Mouse (Mus musculus) stomach, postnatal 0 days (tissue): Measurements from ENCODE around the gene Capn2. TPM values are rescaled to one million over a fixed set of nuclear protein-coding genes. Genes with fewer than 3 reads are reported as not detected.

Source experiments
- ATAC-seq: fragments of 200-750 bp; cut with Nextera tagmentation; 2 replicates; pipeline ENCODE4 v1.8.0; 2017; ENCODE audit not compliant: low FRiP score, low TSS enrichment
- DNase-seq: peaks from one replicate; pipeline ENCODE4 v3.0.0-alpha.2; 2016; ENCODE audit warnings: low spot score
- H3K27ac ChIP-seq: fragments of 300-500 bp; sonication (generic); replicated peaks from 2 replicates; pipeline ENCODE4 v1.5.1; 2014; ENCODE audit warnings: mild to moderate bottlenecking, control low read depth
- H3K27me3 ChIP-seq: fragments of 300-500 bp; sonication (generic); 2 replicates; pipeline ENCODE4 v1.6.1; 2014; ENCODE audit warnings: low read length; ENCODE audit not compliant: control insufficient read depth, insufficient read depth
- H3K36me3 ChIP-seq: fragments of 300-500 bp; sonication (generic); 2 replicates; pipeline ENCODE4 v1.6.1; 2014; ENCODE audit warnings: low read length, mixed read lengths; ENCODE audit not compliant: control insufficient read depth, insufficient read depth
- H3K4me1 ChIP-seq: fragments of 300-500 bp; sonication (generic); replicated peaks from 2 replicates; pipeline ENCODE4 v1.6.1; 2014; ENCODE audit warnings: antibody characterized with exemption; ENCODE audit not compliant: control insufficient read depth, insufficient read depth
- H3K4me2 ChIP-seq: fragments of 300-500 bp; sonication (generic); replicated peaks from 2 replicates; pipeline ENCODE4 v1.6.1; 2014; ENCODE audit warnings: low read depth, mild to moderate bottlenecking, control low read depth, moderate library complexity
- H3K4me3 ChIP-seq: fragments of 300-500 bp; sonication (generic); 2 replicates; pipeline ENCODE4 v1.5.1; 2014; ENCODE audit warnings: low read depth, low read length, control low read depth
- H3K9ac ChIP-seq: fragments of 300-500 bp; sonication (generic); 2 replicates; pipeline ENCODE4 v1.6.1; 2014; ENCODE audit warnings: mild to moderate bottlenecking, low read length, control low read depth, mixed read lengths
- H3K9me3 ChIP-seq: fragments of 300-500 bp; sonication (generic); 2 replicates; pipeline ENCODE4 v1.6.1; 2016; ENCODE audit warnings: low read length; ENCODE audit not compliant: control insufficient read depth
- CTCF ChIP-seq: IDR thresholded peaks from 2 replicates; pipeline ENCODE4 v1.5.1; 2016; ENCODE audit warnings: antibody characterized with exemption, low read depth, mild to moderate bottlenecking, moderate library complexity
- EP300 ChIP-seq: optimal IDR thresholded peaks from 2 replicates; pipeline ENCODE3; 2016; ENCODE audit warnings: antibody characterized with exemption
- WGBS: fragments of 180-500 bp; shearing (Covaris S2); extraction: QIAGEN DNeasy Blood & Tissue Kit; methylation state at CpG from one replicate; pipeline ENCODE4 v1.1.7; 2014; 5-methylcytosine and 5-hydroxymethylcytosine counted together
- polyA plus RNA-seq: library from polyadenylated mRNA; unstranded; fragments of >200 nt; fragmentation: Nextera tagmentation; extraction: Ambion mirVana; gene quantifications from 2 replicates; pipeline ENCODE4 v1.2.1, GENCODE M21; 2015

Capn2 gene
- polyA plus RNA-seq, 1 experiment from 2014 or later = 55.6 TPM

GRCm38 (mm10) chr1:182509110-182509797 is 8.2 kb downstream of the Capn2 start:
- no peak overlapping the region for H3K4me3 ChIP-seq
- WGBS = 61% methylated on average over 10 of the region's 10 CpGs
- peak; percentile 33 for ATAC-seq
- 0 out of 2 replicates have a peak overlapping the region, but pooled peaks have one; percentile 18 for H3K9ac ChIP-seq
- no peaks in the 10 kb centered on the region for H3K9me3 ChIP-seq
- H3K27me3 ChIP-seq = no peaks in the 10 kb centered on the region
- peak; percentile 62 for DNase-seq
- H3K4me2 ChIP-seq = no peak overlapping the region
- peak overlapping the region; percentile 56; the same call in 1 of the 2 replicates for H3K27ac ChIP-seq
- H3K36me3 ChIP-seq = 0 out of 2 replicates have a peak, but pooled peaks cover 6% of the 10 kb centered on the region
- no peak for TF ChIP-seq EP300
- TF ChIP-seq CTCF = no peak
- H3K4me1 ChIP-seq = peaks cover 11% of the 10 kb centered on the region

GRCm38 (mm10) chr1:182506229-182506986 is 11.0 kb downstream of the Capn2 start:
- DNase-seq (peak; percentile 68), ATAC-seq (peak; percentile 78)
- no peaks in the 10 kb centered on the region for H3K9me3 ChIP-seq
- H3K27me3 ChIP-seq = no peaks in the 10 kb centered on the region
- 0 out of 2 replicates have a peak, but pooled peaks cover 4% of the 10 kb centered on the region for H3K36me3 ChIP-seq
- peak overlapping the region; percentile 93 for H3K27ac ChIP-seq
- 30% methylated on average over 7 of the region's 7 CpGs for WGBS
- H3K4me2 ChIP-seq = peak overlapping the region; percentile 35
- H3K9ac ChIP-seq = peak overlapping the region; percentile 52
- peaks cover 16% of the 10 kb centered on the region for H3K4me1 ChIP-seq
- TF ChIP-seq EP300 (no peak), CTCF (peak; percentile 63)
- no peak overlapping the region for H3K4me3 ChIP-seq

GRCm38 (mm10) chr1:182505291-182505690 is 12.1 kb downstream of the Capn2 start:
- H3K4me3 ChIP-seq = no peak overlapping the region
- ATAC-seq = no peak
- no peak overlapping the region for H3K4me2 ChIP-seq
- no peaks in the 10 kb centered on the region for H3K27me3 ChIP-seq
- H3K4me1 ChIP-seq = peaks cover 16% of the 10 kb centered on the region
- no peak overlapping the region for H3K9ac ChIP-seq
- H3K9me3 ChIP-seq = no peaks in the 10 kb centered on the region
- H3K36me3 ChIP-seq = 0 out of 2 replicates have a peak, but pooled peaks cover 4% of the 10 kb centered on the region
- DNase-seq = no peak
- no peak for TF ChIP-seq EP300
- no peak for TF ChIP-seq CTCF
- WGBS = 78% methylated on average over 3 of the region's 3 CpGs
- H3K27ac ChIP-seq = no peak overlapping the region

- H3K9me3 ChIP-seq = no peaks in the 10 kb centered on the region
- H3K36me3 ChIP-seq = no peaks in the 10 kb centered on the region
- no peaks in the 10 kb centered on the region for H3K27me3 ChIP-seq
- TF ChIP-seq EP300 (no peak), CTCF (no peak)
- no peak overlapping the region; the same call in 1 of the 2 replicates for H3K9ac ChIP-seq
- no peak overlapping the region for H3K4me3 ChIP-seq
- peak overlapping the region; percentile 46; the same call in 1 of the 2 replicates for H3K27ac ChIP-seq
- DNase-seq (peak; percentile 76), ATAC-seq (peak; percentile 72)
- no peak overlapping the region for H3K4me2 ChIP-seq
- WGBS = 10% methylated on average over 4 of the region's 4 CpGs
- H3K4me1 ChIP-seq = peaks cover 16% of the 10 kb centered on the region
Measured at GRCm38 (mm10) chr1:182504223-182504622, 13.2 kb downstream of the Capn2 start.

- ATAC-seq (no peak), DNase-seq (no peak)
- WGBS = 70% methylated on average over 13 of the region's 13 CpGs
- Histone ChIP-seq H3K27me3 (no peaks in the 10 kb centered on the region), H3K36me3 (no peaks in the 10 kb centered on the region), H3K4me2 (no peak overlapping the region), H3K9me3 (no peaks in the 10 kb centered on the region), H3K4me3 (no peak overlapping the region), H3K27ac (no peak overlapping the region; the same call in 1 of the 2 replicates), H3K9ac (no peak overlapping the region), H3K4me1 (peaks cover 16% of the 10 kb centered on the region)
- TF ChIP-seq CTCF (no peak), EP300 (no peak)
Measured at GRCm38 (mm10) chr1:182503206-182503900, 14.1 kb downstream of the Capn2 start.
